Mouse (Mus musculus): Measurements from ENCODE around the gene Myadm.
"Not testable (repeated sequence)": the region's sequence is repeated elsewhere in the genome, so short reads cannot be mapped to it uniquely, and the experiment has no call there.

Gene Myadm

GRCm38 (mm10) chr7:3290257-3291033 lies 1.6 kb downstream of the Myadm start:
- in situ Hi-C loops (cut with MboI, MseI) = no loop called here

- in situ Hi-C loops (cut with MboI, MseI) = no loop called here
Observed at GRCm38 (mm10) chr7:3291197-3291596, 2.3 kb downstream of the Myadm start.

GRCm38 (mm10) chr7:3291764-3292163 lies 2.9 kb downstream of the Myadm start:
- in situ Hi-C loops (cut with MboI, MseI) = no loop called here

GRCm38 (mm10) chr7:3292271-3292670 lies 3.4 kb downstream of the Myadm start:
- in situ Hi-C loops (cut with MboI, MseI) = not testable (repeated sequence)

- in situ Hi-C loops (cut with MboI, MseI) = no loop called here
Observed at GRCm38 (mm10) chr7:3292791-3293190, 3.9 kb downstream of the Myadm start.

GRCm38 (mm10) chr7:3294794-3295193 lies 5.9 kb downstream of the Myadm start:
- in situ Hi-C loops (cut with MboI, MseI) = no loop called here

- in situ Hi-C loops (cut with MboI, MseI) = no loop called here
Observed at GRCm38 (mm10) chr7:3295321-3296110, 6.6 kb downstream of the Myadm start.

- in situ Hi-C loops (cut with MboI, MseI) = no loop called here
Observed at GRCm38 (mm10) chr7:3296711-3297110, 7.8 kb downstream of the Myadm start.

GRCm38 (mm10) chr7:3299941-3300617 lies 11.2 kb downstream of the Myadm start:
- in situ Hi-C loops (cut with MboI, MseI) = no loop called here

- in situ Hi-C loops (cut with MboI, MseI) = no loop called here
Observed at GRCm38 (mm10) chr7:3300891-3301627, 12.2 kb downstream of the Myadm start.

GRCm38 (mm10) chr7:3301628-3302555 lies 13.0 kb downstream of the Myadm start:
- in situ Hi-C loops (cut with MboI, MseI) = no loop called here

GRCm38 (mm10) chr7:3302556-3303275 lies 13.8 kb downstream of the Myadm start:
- in situ Hi-C loops (cut with MboI, MseI) = no loop called here

GRCm38 (mm10) chr7:3303276-3303781 lies 14.4 kb downstream of the Myadm start:
- in situ Hi-C loops (cut with MboI, MseI) = no loop called here

- in situ Hi-C loops (cut with MboI, MseI) = no loop called here
Observed at GRCm38 (mm10) chr7:3303789-3304188, 14.9 kb downstream of the Myadm start.

GRCm38 (mm10) chr7:3304298-3304697 lies 15.4 kb downstream of the Myadm start:
- in situ Hi-C loops (cut with MboI, MseI) = no loop called here

GRCm38 (mm10) chr7:3306400-3306799 lies 17.5 kb downstream of the Myadm start:
- in situ Hi-C loops (cut with MboI, MseI) = no loop called here

- in situ Hi-C loops (cut with MboI, MseI) = no loop called here
Observed at GRCm38 (mm10) chr7:3308646-3309045, 19.8 kb downstream of the Myadm start.

GRCm38 (mm10) chr7:3310233-3310632 lies 21.4 kb downstream of the Myadm start:
- in situ Hi-C loops (cut with MboI, MseI) = no loop called here

GRCm38 (mm10) chr7:3313571-3313970 lies 24.7 kb downstream of the Myadm start:
- in situ Hi-C loops (cut with MboI, MseI) = no loop called here

GRCm38 (mm10) chr7:3314121-3314520 lies 25.2 kb downstream of the Myadm start:
- in situ Hi-C loops (cut with MboI, MseI) = no loop called here

All from regulatory T cell (primary cell).